ENCODE assay signal across 19 mouse cellular contexts in genomic region chr13:112237377-112237776, GRCm38 (mm10). TPM values are rescaled to one million over a fixed set of nuclear protein-coding genes. Genes with fewer than 3 reads are reported as not detected.
"Had no signal": no experiment of that assay in that cellular context is flagged by ENCODE, and none has a peak within 500 bp of the region (broad histone marks: within the 10 kb centered on the region; RNA-seq: fewer than 3 reads in every experiment).

No protein-coding gene starts in this region.

- H3K4me3 ChIP-seq: lung, embryonic 15.5 days; midbrain, embryonic 10.5 days; midbrain, embryonic 12.5 days; myocyte; neural tube, embryonic 13.5 days; neural tube, embryonic 15.5 days had no signal

- H3K9me3 ChIP-seq: lung, embryonic 15.5 days; neural tube, embryonic 15.5 days had no signal

- DNase-seq: lung, adult 2 months; lung, postnatal 4 days; midbrain, embryonic 14.5 days; retina, postnatal 1 day; right cerebral cortex, adult 18-20 months; right cerebral cortex, postnatal 25 days; right cerebral cortex, postnatal 4 days; spleen, adult 18-20 months; thymus, adult 2 months; thymus, postnatal 25 days; thymus, postnatal 4 days had no signal

- ATAC-seq: midbrain, embryonic 16.5 days had no signal

- H3K4me1 ChIP-seq: neural tube, embryonic 15.5 days had no signal

- H3K27ac ChIP-seq: lung, embryonic 15.5 days; midbrain, embryonic 12.5 days; neural tube, embryonic 13.5 days; neural tube, embryonic 15.5 days had no signal

- H3K36me3 ChIP-seq: lung, embryonic 15.5 days; midbrain, embryonic 10.5 days; midbrain, embryonic 12.5 days; neural tube, embryonic 13.5 days; neural tube, embryonic 15.5 days had no signal

- H3K4me2 ChIP-seq: lung, embryonic 15.5 days; midbrain, embryonic 12.5 days; neural tube, embryonic 13.5 days; neural tube, embryonic 15.5 days had no signal

- H3K9ac ChIP-seq: lung, embryonic 15.5 days; midbrain, embryonic 12.5 days; neural tube, embryonic 13.5 days; neural tube, embryonic 15.5 days had no signal

- H3K27me3 ChIP-seq: lung, embryonic 15.5 days had no signal

RNA-seq across cellular contexts. Expression of gene Ankrd55, which starts 50.9 kb away (rescaled TPM):
- total RNA-seq: megakaryocyte-erythroid progenitor cell, adult 5-6 weeks had no signal
- polyA plus RNA-seq: lung, embryonic 15.5 days had no signal
